8 mouse cellular contexts compared by ENCODE assay signal in genomic region chr11:48836990-48837309, GRCm38 (mm10). TPM values are rescaled to one million over a fixed set of nuclear protein-coding genes. Genes with fewer than 3 reads are reported as not detected.
A peak's percentile ranks its signal among the peaks of the same experiment; 100 is the strongest.
DNase-seq lines count a peak whose midpoint lies in the region; ATAC-seq and TF ChIP-seq lines count a peak whose summit lies in the region.

No protein-coding gene starts in this region.

- H3K4me3 ChIP-seq in testis, adult 2 months (ENCODE audit: control insufficient read depth, low read depth, low read length), result peak overlapping the region; percentile 82
- peak overlapping the region; percentile 76 to 78 for H3K4me3 ChIP-seq in heart, embryonic 14.5 days (ENCODE audit: control insufficient read depth in 1 of 2, insufficient read depth in 1 of 2, low read depth in 1 of 2, low read length in 2 of 2)
- peak overlapping the region; percentile 69 for H3K4me3 ChIP-seq in limb, embryonic 14.5 days (replicated peaks; ENCODE audit: low read length)
- H3K4me3 ChIP-seq in stomach, embryonic 15.5 days (replicated peaks), result peak overlapping the region; percentile 65

- H3K9ac ChIP-seq in heart, embryonic 14.5 days (ENCODE audit: low read length), result peak overlapping the region; percentile 75
- H3K9ac ChIP-seq in limb, embryonic 14.5 days (ENCODE audit: low read depth, low read length, severe bottlenecking), result peak overlapping the region; percentile 63
- peak overlapping the region; percentile 51; the same call in 1 of the 2 replicates for H3K9ac ChIP-seq in stomach, embryonic 15.5 days

- WGBS in heart, embryonic 14.5 days, result 14% methylated on average over 11 of the region's 11 CpGs
- WGBS in limb, embryonic 14.5 days, result 14% methylated on average over 11 of the region's 11 CpGs
- 20% methylated on average over 11 of the region's 11 CpGs for WGBS in stomach, embryonic 15.5 days

- H3K36me3 ChIP-seq in testis, adult 2 months (ENCODE audit: control insufficient read depth, insufficient read depth, low read length), result no peaks in the 10 kb centered on the region
- no peaks in the 10 kb centered on the region for H3K36me3 ChIP-seq in heart, embryonic 14.5 days (ENCODE audit: control insufficient read depth, insufficient read depth, low read length)
- H3K36me3 ChIP-seq in limb, embryonic 14.5 days (ENCODE audit: control insufficient read depth, insufficient read depth, low read length), result no peaks in the 10 kb centered on the region
- no peaks in the 10 kb centered on the region for H3K36me3 ChIP-seq in stomach, embryonic 15.5 days

- no peak for TF ChIP-seq CTCF in testis, adult 2 months (IDR thresholded peaks at IDR 0.05; ENCODE audit: control insufficient read depth, insufficient read depth, insufficient replicate concordance, low read depth, low read length)

- H3K27me3 ChIP-seq in testis, adult 2 months (ENCODE audit: control insufficient read depth, insufficient read depth, low read length), result no peaks in the 10 kb centered on the region
- peaks cover 6% of the 10 kb centered on the region; the same call in 1 of the 2 replicates for H3K27me3 ChIP-seq in heart, embryonic 14.5 days (ENCODE audit: control insufficient read depth, insufficient read depth, low read length)
- peaks cover 4% of the 10 kb centered on the region; the same call in 1 of the 2 replicates for H3K27me3 ChIP-seq in limb, embryonic 14.5 days (ENCODE audit: control insufficient read depth, insufficient read depth, low read length)
- H3K27me3 ChIP-seq in stomach, embryonic 15.5 days (replicated peaks), result no peaks in the 10 kb centered on the region

- H3K9me3 ChIP-seq in heart, embryonic 14.5 days (ENCODE audit: control insufficient read depth, low read length), result no peaks in the 10 kb centered on the region
- H3K9me3 ChIP-seq in limb, embryonic 14.5 days (ENCODE audit: control insufficient read depth, low read length), result no peaks in the 10 kb centered on the region
- H3K9me3 ChIP-seq in stomach, embryonic 15.5 days, result no peaks in the 10 kb centered on the region

- H3K4me1 ChIP-seq in testis, adult 2 months (ENCODE audit: control insufficient read depth, insufficient read depth, low read length), result peaks cover 10% of the 10 kb centered on the region
- H3K4me1 ChIP-seq in heart, embryonic 14.5 days (ENCODE audit: control insufficient read depth in 2 of 2, insufficient read depth in 2 of 2, low read length in 2 of 2), result peaks cover 3 to 5% of the 10 kb centered on the region in 2 experiments
- H3K4me1 ChIP-seq in limb, embryonic 14.5 days (ENCODE audit: control insufficient read depth, insufficient read depth, low read length), result 0 out of 2 replicates have a peak, but pooled peaks cover 3% of the 10 kb centered on the region
- H3K4me1 ChIP-seq in stomach, embryonic 15.5 days, result peaks cover 5% of the 10 kb centered on the region

- DNase-seq in testis, postnatal 14 days (ENCODE audit: low spot score), result no peak
- no peak for DNase-seq in limb, embryonic 14.5 days (ENCODE audit: low spot score)
- DNase-seq in frontal cortex, postnatal 25 days (ENCODE audit: low spot score in 2 of 2), result no peak
- DNase-seq in urinary bladder, postnatal 4 days (ENCODE audit: low spot score in 2 of 2), result no peak

- ATAC-seq in heart, embryonic 14.5 days (ENCODE audit: insufficient number of reproducible peaks, insufficient read depth, low FRiP score, low read depth), result 0 out of 2 replicates have a peak, but pooled peaks have one; percentile 1
- no peak for ATAC-seq in limb, embryonic 14.5 days (ENCODE audit: low FRiP score, low read depth)
- no peak; the same call in 1 of the 2 replicates for ATAC-seq in stomach, embryonic 15.5 days (ENCODE audit: insufficient read depth, low FRiP score, low read depth)
- no peak for ATAC-seq in CD4-positive, CD25-positive, alpha-beta regulatory T cell, adult 4 months

- H3K4me2 ChIP-seq in heart, embryonic 14.5 days (ENCODE audit: low read length), result peak overlapping the region; percentile 76
- H3K4me2 ChIP-seq in limb, embryonic 14.5 days (replicated peaks; ENCODE audit: low read depth, low read length, severe bottlenecking), result peak overlapping the region; percentile 68
- H3K4me2 ChIP-seq in stomach, embryonic 15.5 days, result peak overlapping the region; percentile 88

- H3K27ac ChIP-seq in testis, adult 2 months (ENCODE audit: control insufficient read depth, insufficient read depth, low read depth, low read length), result no peak overlapping the region
- H3K27ac ChIP-seq in heart, embryonic 14.5 days (replicated peaks in 1 of 2; ENCODE audit: control insufficient read depth in 1 of 2, insufficient read depth in 1 of 2, low read depth in 2 of 2, low read length in 2 of 2), result no peak overlapping the region
- no peak overlapping the region for H3K27ac ChIP-seq in limb, embryonic 14.5 days (replicated peaks; ENCODE audit: low read depth, low read length)
- 0 out of 2 replicates have a peak overlapping the region, but pooled peaks have one; percentile 42 for H3K27ac ChIP-seq in stomach, embryonic 15.5 days

- no peak for TF ChIP-seq POLR2A in testis, adult 2 months (IDR thresholded peaks at IDR 0.05; ENCODE audit: control insufficient read depth, low read depth, low read length)
- no peak for TF ChIP-seq POLR2A in limb, embryonic 14.5 days (IDR thresholded peaks at IDR 0.05; ENCODE audit: borderline replicate concordance, extremely low read depth, insufficient read depth, insufficient read length)

RNA-seq across cellular contexts. Expression of gene Gm12184, which starts 10.5 kb away (rescaled TPM):
- polyA plus RNA-seq in testis, adult 2 months (2012; rRNA removed), result 4.8 and 7.2 TPM in 2 replicates
- 5.7 and 7.0 TPM in 2 replicates for polyA plus RNA-seq in heart, embryonic 14.5 days (2014; fragmentation: Nextera tagmentation; extraction: Ambion mirVana)
- 42.1 and 55.1 TPM in 2 replicates for polyA plus RNA-seq in limb, embryonic 14.5 days (2012; rRNA removed)
- 7.9 and 14.8 TPM in 2 replicates for polyA plus RNA-seq in limb, embryonic 14.5 days (2014; fragmentation: Nextera tagmentation; extraction: Ambion mirVana)
- 10.3 and 16.4 TPM in 2 replicates for polyA plus RNA-seq in stomach, embryonic 15.5 days (2015; fragmentation: Nextera tagmentation; extraction: Ambion mirVana)
- polyA plus RNA-seq in CD4-positive, CD25-positive, alpha-beta regulatory T cell, adult 4 months (2017; shearing (Covaris generic)), result 1 to 10 TPM in 1 of 2 experiments, under 1 TPM in 1; 0.92 to 4.1 TPM

RNA-seq across cellular contexts. Expression of gene Trim7, which starts 11.0 kb away (rescaled TPM):
- polyA plus RNA-seq in testis, adult 2 months (2012; rRNA removed), result 16.3 and 18.3 TPM in 2 replicates
- 1.4 and 1.5 TPM in 2 replicates for polyA plus RNA-seq in heart, embryonic 14.5 days (2014; fragmentation: Nextera tagmentation; extraction: Ambion mirVana)
- polyA plus RNA-seq in limb, embryonic 14.5 days (2012; rRNA removed), result 2.6 and 2.9 TPM in 2 replicates
- 1.2 and 2.0 TPM in 2 replicates for polyA plus RNA-seq in limb, embryonic 14.5 days (2014; fragmentation: Nextera tagmentation; extraction: Ambion mirVana)
- polyA plus RNA-seq in stomach, embryonic 15.5 days (2015; fragmentation: Nextera tagmentation; extraction: Ambion mirVana), result 2.3 and 2.5 TPM in 2 replicates
- 1 to 10 TPM in 1 of 2 experiments, under 1 TPM in 1; 0.77 to 2.1 TPM for polyA plus RNA-seq in CD4-positive, CD25-positive, alpha-beta regulatory T cell, adult 4 months (2017; shearing (Covaris generic))

RNA-seq across cellular contexts. Expression of gene Trim41, which starts 19.8 kb away (rescaled TPM):
- polyA plus RNA-seq in testis, adult 2 months (2012; rRNA removed), result 85.7 and 95.5 TPM in 2 replicates
- 3.2 and 3.8 TPM in 2 replicates for polyA plus RNA-seq in heart, embryonic 14.5 days (2014; fragmentation: Nextera tagmentation; extraction: Ambion mirVana)
- 51.5 and 52.4 TPM in 2 replicates for polyA plus RNA-seq in limb, embryonic 14.5 days (2012; rRNA removed)
- 5.5 and 7.0 TPM in 2 replicates for polyA plus RNA-seq in limb, embryonic 14.5 days (2014; fragmentation: Nextera tagmentation; extraction: Ambion mirVana)
- 5.0 and 6.7 TPM in 2 replicates for polyA plus RNA-seq in stomach, embryonic 15.5 days (2015; fragmentation: Nextera tagmentation; extraction: Ambion mirVana)
- 1 to 10 TPM; 2.0 to 3.7 TPM for polyA plus RNA-seq in CD4-positive, CD25-positive, alpha-beta regulatory T cell, adult 4 months (2017; shearing (Covaris generic))

RNA-seq across cellular contexts. Expression of gene Irgm1, which starts 34.5 kb away (rescaled TPM):
- 0.75 and 0.78 TPM in 2 replicates for polyA plus RNA-seq in testis, adult 2 months (2012; rRNA removed)
- polyA plus RNA-seq in heart, embryonic 14.5 days (2014; fragmentation: Nextera tagmentation; extraction: Ambion mirVana), result 10.2 and 11.0 TPM in 2 replicates
- 3.7 and 4.1 TPM in 2 replicates for polyA plus RNA-seq in limb, embryonic 14.5 days (2012; rRNA removed)
- 4.5 and 5.5 TPM in 2 replicates for polyA plus RNA-seq in limb, embryonic 14.5 days (2014; fragmentation: Nextera tagmentation; extraction: Ambion mirVana)
- polyA plus RNA-seq in stomach, embryonic 15.5 days (2015; fragmentation: Nextera tagmentation; extraction: Ambion mirVana), result 12.8 and 14.3 TPM in 2 replicates
- 100 to 1,000 TPM; 189 to 229 TPM for polyA plus RNA-seq in CD4-positive, CD25-positive, alpha-beta regulatory T cell, adult 4 months (2017; shearing (Covaris generic))

RNA-seq across cellular contexts. Expression of gene Rack1, which starts 36.8 kb away (rescaled TPM):
- 208 and 217 TPM in 2 replicates for polyA plus RNA-seq in testis, adult 2 months (2012; rRNA removed)
- polyA plus RNA-seq in heart, embryonic 14.5 days (2014; fragmentation: Nextera tagmentation; extraction: Ambion mirVana), result 462 and 512 TPM in 2 replicates
- polyA plus RNA-seq in limb, embryonic 14.5 days (2012; rRNA removed), result 2,038 and 2,666 TPM in 2 replicates
- polyA plus RNA-seq in limb, embryonic 14.5 days (2014; fragmentation: Nextera tagmentation; extraction: Ambion mirVana), result 939 and 995 TPM in 2 replicates
- polyA plus RNA-seq in stomach, embryonic 15.5 days (2015; fragmentation: Nextera tagmentation; extraction: Ambion mirVana), result 732 and 736 TPM in 2 replicates
- 1,000 to 10,000 TPM; 1,099 to 1,661 TPM for polyA plus RNA-seq in CD4-positive, CD25-positive, alpha-beta regulatory T cell, adult 4 months (2017; shearing (Covaris generic))
